Mouse (Mus musculus): ENCODE data around the gene Lars2.

DNA sequence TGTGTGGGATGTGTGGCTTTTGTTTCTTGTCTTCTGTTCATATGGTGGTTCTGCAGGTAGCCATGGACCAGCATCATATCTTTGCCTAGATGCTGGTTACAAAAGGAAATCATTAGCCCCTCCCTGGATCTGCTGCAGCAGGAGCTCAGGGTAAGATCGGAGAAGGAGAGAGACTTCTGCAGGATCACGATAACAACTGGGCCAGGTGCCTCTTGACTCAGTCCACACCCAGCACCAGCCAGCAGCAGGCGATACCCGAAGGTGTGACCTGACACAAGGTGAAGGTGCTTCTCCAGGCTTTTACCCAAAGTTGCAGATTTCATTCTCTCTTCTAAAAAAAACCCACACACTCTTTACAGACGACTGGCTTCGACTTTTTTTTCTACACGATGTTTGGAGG lies 114.4 kb downstream of the Lars2 start:
- no peak for TF ChIP-seq TBP (IDR thresholded peaks at IDR 0.05; ENCODE audit: low read depth, low read length)
- TF ChIP-seq CTCF (IDR thresholded peaks at IDR 0.05 in 2 of 3, conservative IDR thresholded peaks at IDR 0.05 in 1 of 3; ENCODE audit: control insufficient read depth in 1 of 3, insufficient read depth in 1 of 3, low read depth in 2 of 3, low read length in 3 of 3, poor library complexity in 1 of 3, severe bottlenecking in 1 of 3), result no peak
- no peak for TF ChIP-seq SMC3 (IDR thresholded peaks at IDR 0.05; ENCODE audit: low read depth, low read length)
- TF ChIP-seq GATA1 (IDR thresholded peaks at IDR 0.05; ENCODE audit: low read depth, low read length), result no peak
- TF ChIP-seq SIN3A (IDR thresholded peaks at IDR 0.05; ENCODE audit: low read length), result no peak; the same call in 1 of the 2 replicates
